Mouse (Mus musculus) hindbrain, embryonic 11.5 days (tissue): ENCODE results near the gene Igfbp7. TPM values are rescaled to one million over a fixed set of nuclear protein-coding genes. Genes with fewer than 3 reads are reported as not detected.

Source experiments
- polyA plus RNA-seq: library from polyadenylated mRNA; unstranded; fragments of >200 nt; fragmentation: Nextera tagmentation; extraction: Ambion mirVana; gene quantifications from 2 replicates; pipeline ENCODE4 v1.2.1, GENCODE M21; 2014

Igfbp7 gene
- polyA plus RNA-seq, 1 experiment from 2014 or later: 26.7 TPM

Other genes starting within 250 kb of the Igfbp7 start
- 0.77 and 2.5 TPM in 2 replicates for gene Spink2, start 196.6 kb downstream of the Igfbp7 start, polyA plus RNA-seq
- gene Rest, start 142.6 kb downstream of the Igfbp7 start, polyA plus RNA-seq: 23.8 and 24.5 TPM in 2 replicates
- 32.0 and 32.5 TPM in 2 replicates for gene Noa1, start 98.0 kb downstream of the Igfbp7 start, polyA plus RNA-seq
- 86.8 and 106 TPM in 2 replicates for gene Polr2b, start 97.9 kb downstream of the Igfbp7 start, polyA plus RNA-seq